In genomic region chr12:55301472-55302300, GRCm38 (mm10) we compare ENCODE assay signal across 8 mouse cellular contexts. TPM values are rescaled to one million over a fixed set of nuclear protein-coding genes. Genes with fewer than 3 reads are reported as not detected.
DNase-seq lines count a peak whose midpoint lies in the region; ATAC-seq and TF ChIP-seq lines count a peak whose summit lies in the region.

No protein-coding gene starts in this region.

- no peak for TF ChIP-seq RAD21 in MEL (IDR thresholded peaks at IDR 0.05; ENCODE audit: low read depth, low read length)

- TF ChIP-seq EP300 in MEL (IDR thresholded peaks at IDR 0.05; ENCODE audit: low read depth in 1 of 2, low read length in 2 of 2), result no peak

- peak; percentile 19 for DNase-seq in kidney, adult 9 months
- DNase-seq in kidney, postnatal 14 days, result no peak
- peak; percentile 75 for DNase-seq in MEL (ENCODE audit: low read depth, low spot score)
- peak; percentile 13 for DNase-seq in limb, embryonic 14.5 days (ENCODE audit: low spot score)
- no peak for DNase-seq in yolk sac, embryonic 10.5 days (ENCODE audit: low spot score)
- DNase-seq in adrenal gland, postnatal 4 days (ENCODE audit: low spot score in 2 of 2), result no peak

- peak overlapping the region; percentile 68 for H3K4me2 ChIP-seq in limb, embryonic 14.5 days (replicated peaks; ENCODE audit: low read depth, low read length, severe bottlenecking)

- peak overlapping the region; percentile 87 for H3K9ac ChIP-seq in MEL (ENCODE audit: control insufficient read depth, low read depth, low read length, poor library complexity, severe bottlenecking)
- H3K9ac ChIP-seq in limb, embryonic 14.5 days (ENCODE audit: low read depth, low read length, severe bottlenecking), result peak overlapping the region; percentile 73

- TF ChIP-seq CTCF in MEL (IDR thresholded peaks at IDR 0.05 in 2 of 3, conservative IDR thresholded peaks at IDR 0.05 in 1 of 3; ENCODE audit: control insufficient read depth in 1 of 3, insufficient read depth in 1 of 3, low read depth in 2 of 3, low read length in 3 of 3, poor library complexity in 1 of 3, severe bottlenecking in 1 of 3), result no peak
- no peak for TF ChIP-seq CTCF in small intestine, adult 2 months (IDR thresholded peaks at IDR 0.05; ENCODE audit: extremely low read depth, insufficient read length, insufficient replicate concordance, low read depth, low read length)

- peaks cover 5 to 15% of the 10 kb centered on the region in 2 experiments; a peak in 3 of 4 replicates for H3K4me1 ChIP-seq in MEL (ENCODE audit: control insufficient read depth in 1 of 2, insufficient read depth in 2 of 2, low read length in 2 of 2)
- peaks cover 19% of the 10 kb centered on the region for H3K4me1 ChIP-seq in limb, embryonic 14.5 days (ENCODE audit: control insufficient read depth, insufficient read depth, low read length)
- peaks cover 3% of the 10 kb centered on the region; the same call in 1 of the 2 replicates for H3K4me1 ChIP-seq in small intestine, adult 2 months (ENCODE audit: control insufficient read depth, insufficient read depth, insufficient read length, low read length)

- peaks cover 10 to 22% of the 10 kb centered on the region in 2 experiments for H3K36me3 ChIP-seq in MEL (ENCODE audit: control insufficient read depth in 1 of 2, insufficient read depth in 2 of 2, low read length in 2 of 2)
- H3K36me3 ChIP-seq in limb, embryonic 14.5 days (ENCODE audit: control insufficient read depth, insufficient read depth, low read length), result peaks cover 23% of the 10 kb centered on the region
- H3K36me3 ChIP-seq in small intestine, adult 2 months (ENCODE audit: control insufficient read depth, insufficient read depth, low read length), result peaks cover 14% of the 10 kb centered on the region

- peaks cover 19% of the 10 kb centered on the region for H3K79me2 ChIP-seq in MEL (ENCODE audit: control insufficient read depth, insufficient read depth, low read length, poor library complexity)

- H3K9me3 ChIP-seq in MEL (replicated peaks; ENCODE audit: insufficient read depth, low read length), result no peaks in the 10 kb centered on the region
- H3K9me3 ChIP-seq in limb, embryonic 14.5 days (ENCODE audit: control insufficient read depth, low read length), result no peaks in the 10 kb centered on the region

- WGBS in limb, embryonic 14.5 days, result 42% methylated on average over 11 of the region's 11 CpGs
- 27% methylated on average over 11 of the region's 11 CpGs for WGBS in small intestine, adult 2 months

- TF ChIP-seq POLR2A in MEL (IDR thresholded peaks at IDR 0.05; ENCODE audit: control insufficient read depth in 1 of 2, insufficient read depth in 1 of 2, low read depth in 1 of 2, low read length in 2 of 2, poor library complexity in 1 of 2), result no peak
- TF ChIP-seq POLR2A in limb, embryonic 14.5 days (IDR thresholded peaks at IDR 0.05; ENCODE audit: borderline replicate concordance, extremely low read depth, insufficient read depth, insufficient read length), result no peak
- no peak for TF ChIP-seq POLR2A in small intestine, adult 2 months (IDR thresholded peaks at IDR 0.05; ENCODE audit: low read depth, low read length)

- peak overlapping the region; percentile 87 to 91 for H3K4me3 ChIP-seq in MEL (ENCODE audit: control insufficient read depth in 1 of 2, insufficient read depth in 1 of 2, low read depth in 2 of 2, low read length in 2 of 2)
- peak overlapping the region; percentile 59 for H3K4me3 ChIP-seq in limb, embryonic 14.5 days (replicated peaks; ENCODE audit: low read length)
- H3K4me3 ChIP-seq in small intestine, adult 2 months (ENCODE audit: low read depth, low read length), result peak overlapping the region; percentile 66; the same call in 1 of the 2 replicates

- peak overlapping the region; percentile 93 for H3K27ac ChIP-seq in MEL (ENCODE audit: control insufficient read depth, low read depth, low read length)
- peak overlapping the region; percentile 92 for H3K27ac ChIP-seq in limb, embryonic 14.5 days (replicated peaks; ENCODE audit: low read depth, low read length)
- H3K27ac ChIP-seq in small intestine, adult 2 months (ENCODE audit: insufficient read depth, low read depth, low read length), result no peak overlapping the region

- no peaks in the 10 kb centered on the region for H3K27me3 ChIP-seq in MEL (ENCODE audit: control insufficient read depth in 1 of 2, insufficient read depth in 2 of 2, low read length in 2 of 2)
- H3K27me3 ChIP-seq in limb, embryonic 14.5 days (ENCODE audit: control insufficient read depth, insufficient read depth, low read length), result no peaks in the 10 kb centered on the region
- no peaks in the 10 kb centered on the region for H3K27me3 ChIP-seq in small intestine, adult 2 months (ENCODE audit: control insufficient read depth, insufficient read depth, low read length)

- ATAC-seq in erythroid progenitor cell, adult 5-6 weeks (replicated peaks; ENCODE audit: low FRiP score, poor library complexity, severe bottlenecking), result 0 out of 2 replicates have a peak, but pooled peaks have one; percentile 10
- ATAC-seq in limb, embryonic 14.5 days (ENCODE audit: low FRiP score, low read depth), result no peak

TF ChIP-seq in MEL, 35 proteins besides CTCF, POLR2A, EP300 and RAD21:
- TF ChIP-seq KAT2A (conservative IDR thresholded peaks at IDR 0.05; ENCODE audit: low read depth, low read length) (no peak), MXI1 (IDR thresholded peaks at IDR 0.05; ENCODE audit: low read depth, low read length) (peak; percentile 50), MAX (IDR thresholded peaks at IDR 0.05; ENCODE audit: low read length) (peak; percentile 66; the same call in 1 of the 2 replicates)
TF ChIP-seq in MEL: peak in this region for 2.

RNA-seq across cellular contexts. Expression of gene Ppp2r3c, which starts 1.1 kb away (rescaled TPM):
- 10.9 and 12.6 TPM in 2 replicates for total RNA-seq in MEL (2012; rRNA removed)
- 10 to 100 TPM in 1 of 2 experiments, not detected in 1; 12.3 TPM for polyA plus RNA-seq in MEL (2012; ENCODE audit: insufficient read depth in 1 of 2, insufficient read length in 2 of 2, low read depth in 1 of 2, low replicate concordance in 2 of 2, missing spikeins in 1 of 2)
- 19.8 and 25.6 TPM in 2 replicates for total RNA-seq in erythroid progenitor cell, adult 5-6 weeks (2015; ENCODE audit: low replicate concordance)
- 19.5 and 20.6 TPM in 2 replicates for total RNA-seq in erythroid progenitor cell, adult 5-6 weeks (2017; ENCODE audit: low replicate concordance)
- 10.2 and 12.4 TPM in 2 replicates for polyA plus RNA-seq in limb, embryonic 14.5 days (2012; rRNA removed)
- polyA plus RNA-seq in limb, embryonic 14.5 days (2014; fragmentation: Nextera tagmentation; extraction: Ambion mirVana), result 12.5 and 14.1 TPM in 2 replicates
- 0.33 and 0.62 TPM in 2 replicates for polyA plus RNA-seq in small intestine, adult 2 months (2012; rRNA removed)
- total RNA-seq in adrenal gland, postnatal 4 days (2021), result 10 to 100 TPM; 16.6 to 17.6 TPM

RNA-seq across cellular contexts. Expression of gene 1110008L16Rik, which starts 2.3 kb away (rescaled TPM):
- total RNA-seq in MEL (2012; rRNA removed), result 21.4 and 26.2 TPM in 2 replicates
- 10 to 100 TPM in 1 of 2 experiments, not detected in 1; 24.9 TPM for polyA plus RNA-seq in MEL (2012; ENCODE audit: insufficient read depth in 1 of 2, insufficient read length in 2 of 2, low read depth in 1 of 2, low replicate concordance in 2 of 2, missing spikeins in 1 of 2)
- total RNA-seq in erythroid progenitor cell, adult 5-6 weeks (2015; ENCODE audit: low replicate concordance), result 10.8 and 13.4 TPM in 2 replicates
- total RNA-seq in erythroid progenitor cell, adult 5-6 weeks (2017; ENCODE audit: low replicate concordance), result 3.3 and 5.3 TPM in 2 replicates
- 10.2 and 12.6 TPM in 2 replicates for polyA plus RNA-seq in limb, embryonic 14.5 days (2012; rRNA removed)
- polyA plus RNA-seq in limb, embryonic 14.5 days (2014; fragmentation: Nextera tagmentation; extraction: Ambion mirVana), result 10.5 and 13.6 TPM in 2 replicates
- polyA plus RNA-seq in small intestine, adult 2 months (2012; rRNA removed), result 3.9 and 5.6 TPM in 2 replicates
- 10 to 100 TPM; 19.9 to 21.8 TPM for total RNA-seq in adrenal gland, postnatal 4 days (2021)

Comparison
In these comparisons a context has a peak if more than half of its experiments do, and no peak if none do; other contexts are left out.
1. DNase-seq: peak in kidney, adult 9 months (single experiment), MEL (single experiment) and limb, embryonic 14.5 days (single experiment); none in kidney, postnatal 14 days (single experiment), yolk sac, embryonic 10.5 days (single experiment) and adrenal gland, postnatal 4 days (0 of 2).
2. Peak in every context shown above with its lines, with median percentiles within 50 percentile points of each other: H3K4me3 ChIP-seq.